Mouse (Mus musculus) retina, postnatal 1 day (tissue): Measurements from ENCODE around the gene Cyp17a1.

Source experiments
- DNase-seq: peaks from one replicate; pipeline ENCODE4 v3.0.0-alpha.2; 2012

The Cyp17a1 gene

GRCm38 (mm10) chr19:46641420-46642085, 31.4 kb downstream of the Cyp17a1 start:
- no peak for DNase-seq

GRCm38 (mm10) chr19:46640780-46641179, 32.2 kb downstream of the Cyp17a1 start:
- DNase-seq: no peak

- no peak for DNase-seq
These were observed 33.5 kb downstream of the Cyp17a1 start for GRCm38 (mm10) chr19:46639496-46639895.

- no peak for DNase-seq
These were observed 33.9 kb downstream of the Cyp17a1 start for GRCm38 (mm10) chr19:46639053-46639452.

- DNase-seq: no peak
These were observed 35.4 kb downstream of the Cyp17a1 start for GRCm38 (mm10) chr19:46637598-46637997.

- DNase-seq: no peak
These were observed 37.2 kb downstream of the Cyp17a1 start for GRCm38 (mm10) chr19:46635766-46636165.

- no peak for DNase-seq
These were observed 41.3 kb downstream of the Cyp17a1 start for GRCm38 (mm10) chr19:46631637-46632036.

GRCm38 (mm10) chr19:46629807-46630206, 43.2 kb downstream of the Cyp17a1 start:
- no peak for DNase-seq

GRCm38 (mm10) chr19:46628403-46628802, 44.6 kb downstream of the Cyp17a1 start:
- no peak for DNase-seq

GRCm38 (mm10) chr19:46625519-46625918, 47.5 kb downstream of the Cyp17a1 start:
- DNase-seq: no peak

- no peak for DNase-seq
These were observed 48.0 kb downstream of the Cyp17a1 start for GRCm38 (mm10) chr19:46625015-46625414.

GRCm38 (mm10) chr19:46623790-46624772, 48.9 kb downstream of the Cyp17a1 start:
- DNase-seq: peak; percentile 56

GRCm38 (mm10) chr19:46623194-46623667, 49.7 kb downstream of the Cyp17a1 start:
- peak; percentile 68 for DNase-seq

- DNase-seq: no peak
These were observed 50.2 kb downstream of the Cyp17a1 start for GRCm38 (mm10) chr19:46622659-46623193.

- DNase-seq: peak; percentile 22
These were observed 51.5 kb downstream of the Cyp17a1 start for GRCm38 (mm10) chr19:46621236-46622183.

- no peak for DNase-seq
These were observed 52.8 kb downstream of the Cyp17a1 start for GRCm38 (mm10) chr19:46620016-46620808.

GRCm38 (mm10) chr19:46619518-46619917, 53.5 kb downstream of the Cyp17a1 start:
- no peak for DNase-seq

GRCm38 (mm10) chr19:46619001-46619400, 54.0 kb downstream of the Cyp17a1 start:
- no peak for DNase-seq

- no peak for DNase-seq
These were observed 54.6 kb downstream of the Cyp17a1 start for GRCm38 (mm10) chr19:46618322-46618721.

- no peak for DNase-seq
These were observed 55.6 kb downstream of the Cyp17a1 start for GRCm38 (mm10) chr19:46617361-46617760.
